Mouse (Mus musculus) limb, embryonic 12.5 days (tissue): ENCODE data around the gene Lrp10. TPM values are rescaled to one million over a fixed set of nuclear protein-coding genes. Genes with fewer than 3 reads are reported as not detected.
A peak's percentile ranks its signal among the peaks of the same experiment; 100 is the strongest.

ENCODE experiments used
- ATAC-seq: fragments of 200-750 bp; cut with Nextera tagmentation; 2 replicates; pipeline ENCODE4 v1.8.0; 2017; ENCODE audit warnings: low read depth, moderate TSS enrichment; ENCODE audit not compliant: insufficient number of reproducible peaks, insufficient read depth, low FRiP score, low TSS enrichment
- H3K27ac ChIP-seq: fragments of 300-500 bp; sonication (generic); 2 replicates; pipeline ENCODE4 v1.5.1; 2016; ENCODE audit warnings: mild to moderate bottlenecking, moderate library complexity
- H3K27me3 ChIP-seq: fragments of 300-500 bp; sonication (generic); 2 replicates; pipeline ENCODE4 v1.6.1; 2016; ENCODE audit warnings: mild to moderate bottlenecking, moderate library complexity
- H3K36me3 ChIP-seq: fragments of 300-500 bp; sonication (generic); 2 replicates; pipeline ENCODE4 v1.6.1; 2016; ENCODE audit warnings: mild to moderate bottlenecking, moderate library complexity
- H3K4me1 ChIP-seq: fragments of 300-500 bp; sonication (generic); replicated peaks from 2 replicates; pipeline ENCODE4 v1.6.1; 2016
- H3K4me2 ChIP-seq: fragments of 300-500 bp; sonication (generic); 2 replicates; pipeline ENCODE4 v1.6.1; 2016; ENCODE audit warnings: mild to moderate bottlenecking, moderate library complexity
- H3K4me3 ChIP-seq: fragments of 300-500 bp; sonication (generic); replicated peaks from 2 replicates; pipeline ENCODE4 v1.5.1; 2016; ENCODE audit warnings: mild to moderate bottlenecking
- H3K9ac ChIP-seq: fragments of 300-500 bp; sonication (generic); replicated peaks from 2 replicates; pipeline ENCODE4 v1.6.1; 2016; ENCODE audit warnings: mild to moderate bottlenecking, moderate library complexity
- H3K9me3 ChIP-seq: fragments of 300-500 bp; sonication (generic); 2 replicates; pipeline ENCODE4 v1.6.1; 2016; ENCODE audit warnings: mild to moderate bottlenecking, moderate library complexity
- WGBS: fragments of 180-500 bp; shearing (Covaris S2); methylation state at CpG from one replicate; pipeline ENCODE4 v1.1.7; 2016; 5-methylcytosine and 5-hydroxymethylcytosine counted together
- polyA plus RNA-seq: library from polyadenylated mRNA; unstranded; fragments of >200 nt; fragmentation: Nextera tagmentation; extraction: Ambion mirVana; gene quantifications from 2 replicates; pipeline ENCODE4 v1.2.1, GENCODE M21; 2016

Gene Lrp10
- polyA plus RNA-seq, 1 experiment from 2014 or later, result 28.7 TPM

DNA sequence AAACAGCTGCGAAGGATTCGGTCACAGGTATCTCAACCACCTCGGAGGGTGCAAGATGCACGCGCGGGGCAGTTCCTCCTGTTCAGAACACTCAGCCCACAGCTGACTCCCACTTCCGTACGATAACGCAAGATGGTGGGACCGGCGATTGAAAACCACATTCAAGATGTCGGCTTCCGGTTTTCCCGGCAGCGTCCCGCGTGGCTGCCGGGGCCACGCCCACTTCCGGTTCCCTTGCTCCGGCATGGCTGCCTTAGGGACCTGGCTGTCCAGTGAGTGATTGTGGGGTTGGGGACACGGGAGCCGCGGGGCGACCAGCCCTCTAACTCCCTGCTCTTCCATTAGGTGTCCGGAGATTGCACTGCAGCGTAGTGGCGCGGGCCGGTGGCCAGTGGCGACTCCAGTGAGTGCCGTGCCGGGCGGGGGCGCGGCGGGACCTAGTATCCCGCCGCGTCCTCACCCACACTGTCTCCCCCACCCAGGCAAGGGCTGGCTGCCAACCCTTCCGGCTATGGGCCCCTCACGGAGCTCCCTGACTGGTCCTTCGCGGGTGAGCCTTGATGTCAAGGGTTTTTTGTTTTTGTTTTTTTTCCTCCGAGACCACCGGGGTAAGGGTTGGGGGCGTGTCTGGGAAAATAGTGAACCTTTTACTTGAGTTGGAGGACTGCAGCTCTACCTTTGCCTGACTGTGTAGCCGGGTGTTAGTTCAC, 37.1 kb upstream of the Lrp10 start, which contains the start of gene Mrpl52:
Gene Mrpl52 (plus strand): TSS at position 221 of the 710 bp plus-strand sequence.
- Histone ChIP-seq H3K9ac (peak within 1 kb of the TSS; percentile 81), H3K4me1 (peaks cover 19% of the 10 kb centered on the region), H3K36me3 (peaks cover 18% of the 10 kb centered on the region), H3K4me3 (peak within 1 kb of the TSS; percentile 86), H3K4me2 (peak within 1 kb of the TSS; percentile 66), H3K9me3 (0 out of 2 replicates have a peak, but pooled peaks cover 4% of the 10 kb centered on the region), H3K27me3 (no peaks in the 10 kb centered on the region), H3K27ac (peak within 1 kb of the TSS; percentile 91)
- ATAC-seq, result peak; percentile 81
- under 1% methylated on average over 48 of the region's 48 CpGs for WGBS

DNA sequence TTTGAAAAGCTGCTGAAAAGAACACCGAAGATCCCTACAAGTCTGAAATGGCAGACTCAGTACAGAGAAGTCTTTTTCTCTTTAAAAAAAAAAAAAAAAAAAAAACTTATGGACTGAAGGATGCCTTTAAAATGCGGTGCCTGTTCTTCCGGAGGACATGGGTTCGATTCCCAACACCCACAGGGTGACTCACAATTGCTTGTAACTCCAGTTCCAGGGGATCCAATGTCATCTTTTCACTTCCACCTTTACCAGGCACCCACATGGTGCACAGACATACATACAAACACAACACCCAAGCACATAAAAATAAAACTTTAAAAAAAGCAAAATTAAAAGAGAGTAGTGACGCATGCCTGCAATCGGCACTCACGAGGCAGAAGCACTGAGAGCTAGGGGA, 36.2 kb upstream of the Lrp10 start:
- Histone ChIP-seq H3K4me3 (peak overlapping the region; percentile 86; the same call in 1 of the 2 replicates), H3K4me2 (peak overlapping the region; percentile 66), H3K27ac (no peak overlapping the region), H3K9ac (no peak overlapping the region), H3K9me3 (0 out of 2 replicates have a peak, but pooled peaks cover 4% of the 10 kb centered on the region), H3K27me3 (no peaks in the 10 kb centered on the region), H3K36me3 (peaks cover 18% of the 10 kb centered on the region), H3K4me1 (peaks cover 20% of the 10 kb centered on the region)
- WGBS, result 93% methylated on average over 7 of the region's 7 CpGs
- no peak for ATAC-seq

- Histone ChIP-seq H3K4me3 (no peak overlapping the region), H3K27me3 (no peaks in the 10 kb centered on the region), H3K36me3 (peaks cover 18% of the 10 kb centered on the region), H3K9ac (no peak overlapping the region), H3K9me3 (0 out of 2 replicates have a peak, but pooled peaks cover 2% of the 10 kb centered on the region), H3K27ac (no peak overlapping the region), H3K4me1 (peaks cover 27% of the 10 kb centered on the region), H3K4me2 (no peak overlapping the region)
- 96% methylated on average over 5 of the region's 5 CpGs for WGBS
- ATAC-seq, result no peak
Measured at GRCm38 (mm10) chr14:54428421-54428820, 35.5 kb upstream of the Lrp10 start.

DNA sequence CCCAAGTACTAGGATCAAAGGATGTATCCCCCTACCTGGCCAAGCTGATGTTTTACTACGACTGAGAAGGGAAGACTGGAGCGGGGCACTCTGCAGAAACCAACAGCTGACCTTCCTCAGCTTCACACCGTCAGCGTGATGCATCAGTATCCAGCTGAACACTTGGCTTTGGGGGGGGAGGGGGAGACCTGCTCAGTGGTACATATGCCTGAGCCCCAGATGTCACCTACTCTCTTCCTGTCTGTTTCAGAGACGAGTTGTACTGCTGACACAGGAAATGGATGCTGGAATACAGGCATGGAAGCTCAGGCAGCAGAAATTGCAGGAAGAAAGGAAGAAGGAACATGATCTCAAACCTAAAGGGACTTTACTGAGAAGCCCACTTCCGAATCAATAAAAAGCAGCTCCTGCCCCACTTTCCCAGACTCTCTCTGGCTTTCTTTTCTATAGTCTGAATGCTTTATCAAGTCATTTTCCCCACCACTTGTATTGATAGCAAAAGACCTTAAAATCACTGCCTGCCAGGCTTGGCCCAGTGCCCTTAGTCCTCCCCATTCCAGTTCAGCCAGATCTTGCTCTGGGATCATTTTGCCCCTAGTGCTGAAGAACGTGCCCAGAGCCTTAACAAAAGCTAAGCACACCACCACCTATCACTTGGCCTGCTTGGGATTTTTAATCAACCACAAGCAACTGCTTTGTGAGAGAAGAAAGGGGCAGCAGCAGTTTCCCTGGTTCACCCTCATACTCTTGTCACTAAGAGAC, 34.4 kb upstream of the Lrp10 start:
- Histone ChIP-seq H3K9me3 (no peaks in the 10 kb centered on the region), H3K36me3 (peaks cover 20% of the 10 kb centered on the region), H3K4me2 (peak overlapping the region; percentile 95; the same call in 1 of the 2 replicates), H3K9ac (peak overlapping the region; percentile 99; the same call in 1 of the 2 replicates), H3K4me3 (no peak overlapping the region), H3K27ac (no peak overlapping the region), H3K27me3 (no peaks in the 10 kb centered on the region), H3K4me1 (peaks cover 38% of the 10 kb centered on the region)
- ATAC-seq, result no peak
- 57% methylated on average over 7 of the region's 7 CpGs for WGBS

DNA sequence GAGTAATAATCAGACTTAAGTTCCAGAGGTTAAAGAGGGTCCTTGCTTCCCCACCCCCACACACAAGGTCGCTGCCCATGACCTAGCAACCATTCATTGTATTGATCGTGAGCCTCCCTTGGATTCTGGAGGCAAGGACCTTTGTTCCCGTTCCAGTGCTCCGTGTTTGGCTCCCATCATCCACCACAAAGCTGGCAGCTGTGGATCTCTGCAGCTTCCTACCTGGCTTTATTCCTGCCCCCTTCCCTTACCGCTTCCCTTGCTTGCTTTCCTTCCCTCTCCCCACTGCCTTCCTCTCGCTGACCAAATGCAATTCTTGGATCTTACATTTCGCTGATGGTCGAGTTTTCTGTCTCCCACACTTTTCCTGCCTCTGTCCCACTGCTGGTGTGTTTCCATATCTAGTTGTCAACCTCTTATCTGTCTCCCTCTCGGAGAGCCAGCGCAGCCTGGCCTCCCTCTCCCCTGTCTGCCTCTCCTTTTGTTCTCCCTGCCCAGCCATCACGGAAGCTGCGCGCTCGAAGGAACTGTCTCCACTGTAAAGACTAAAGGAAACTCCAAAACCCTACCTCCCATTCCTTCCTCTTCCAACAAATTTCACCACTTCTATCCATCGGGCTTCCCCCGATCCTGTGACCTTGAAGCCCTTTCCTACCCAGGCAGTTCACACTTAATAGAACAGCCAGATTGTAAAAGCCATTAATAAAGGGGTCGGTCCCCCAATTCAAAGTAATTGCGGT, 33.4 kb upstream of the Lrp10 start:
- H3K4me2 ChIP-seq, result peak overlapping the region; percentile 95
- peak overlapping the region; percentile 88 for H3K4me3 ChIP-seq
- H3K4me1 ChIP-seq, result peaks cover 46% of the 10 kb centered on the region
- 6% methylated on average over 18 of the region's 18 CpGs for WGBS
- no peak for ATAC-seq
- H3K27ac ChIP-seq, result peak overlapping the region; percentile 98
- peaks cover 29% of the 10 kb centered on the region for H3K36me3 ChIP-seq
- no peaks in the 10 kb centered on the region for H3K9me3 ChIP-seq
- no peaks in the 10 kb centered on the region for H3K27me3 ChIP-seq
- peak overlapping the region; percentile 99 for H3K9ac ChIP-seq

- under 1% methylated on average over 49 of the region's 49 CpGs for WGBS
- Histone ChIP-seq H3K27me3 (no peaks in the 10 kb centered on the region), H3K27ac (peak within 1 kb of the TSS; percentile 98), H3K4me1 (peaks cover 42% of the 10 kb centered on the region), H3K36me3 (peaks cover 39% of the 10 kb centered on the region), H3K4me3 (peak within 1 kb of the TSS; percentile 88), H3K4me2 (peak within 1 kb of the TSS; percentile 95), H3K9ac (peak within 1 kb of the TSS; percentile 99), H3K9me3 (no peaks in the 10 kb centered on the region)
- peak; percentile 27; the same call in 1 of the 2 replicates for ATAC-seq
Measured at GRCm38 (mm10) chr14:54431334-54432077, 32.4 kb upstream of the Lrp10 start, which contains the start of gene Mmp14. Gene Mmp14 (plus strand): TSS chr14:54431612.

- 2% methylated on average over 54 of the region's 54 CpGs for WGBS
- Histone ChIP-seq H3K4me1 (peaks cover 42% of the 10 kb centered on the region), H3K4me3 (peak overlapping the region; percentile 88), H3K9me3 (no peaks in the 10 kb centered on the region), H3K36me3 (peaks cover 46% of the 10 kb centered on the region), H3K27me3 (no peaks in the 10 kb centered on the region), H3K27ac (peak overlapping the region; percentile 98), H3K4me2 (peak overlapping the region; percentile 95), H3K9ac (peak overlapping the region; percentile 99)
- peak; percentile 28; the same call in 1 of the 2 replicates for ATAC-seq
Measured at GRCm38 (mm10) chr14:54432078-54432836, 31.7 kb upstream of the Lrp10 start.

DNA sequence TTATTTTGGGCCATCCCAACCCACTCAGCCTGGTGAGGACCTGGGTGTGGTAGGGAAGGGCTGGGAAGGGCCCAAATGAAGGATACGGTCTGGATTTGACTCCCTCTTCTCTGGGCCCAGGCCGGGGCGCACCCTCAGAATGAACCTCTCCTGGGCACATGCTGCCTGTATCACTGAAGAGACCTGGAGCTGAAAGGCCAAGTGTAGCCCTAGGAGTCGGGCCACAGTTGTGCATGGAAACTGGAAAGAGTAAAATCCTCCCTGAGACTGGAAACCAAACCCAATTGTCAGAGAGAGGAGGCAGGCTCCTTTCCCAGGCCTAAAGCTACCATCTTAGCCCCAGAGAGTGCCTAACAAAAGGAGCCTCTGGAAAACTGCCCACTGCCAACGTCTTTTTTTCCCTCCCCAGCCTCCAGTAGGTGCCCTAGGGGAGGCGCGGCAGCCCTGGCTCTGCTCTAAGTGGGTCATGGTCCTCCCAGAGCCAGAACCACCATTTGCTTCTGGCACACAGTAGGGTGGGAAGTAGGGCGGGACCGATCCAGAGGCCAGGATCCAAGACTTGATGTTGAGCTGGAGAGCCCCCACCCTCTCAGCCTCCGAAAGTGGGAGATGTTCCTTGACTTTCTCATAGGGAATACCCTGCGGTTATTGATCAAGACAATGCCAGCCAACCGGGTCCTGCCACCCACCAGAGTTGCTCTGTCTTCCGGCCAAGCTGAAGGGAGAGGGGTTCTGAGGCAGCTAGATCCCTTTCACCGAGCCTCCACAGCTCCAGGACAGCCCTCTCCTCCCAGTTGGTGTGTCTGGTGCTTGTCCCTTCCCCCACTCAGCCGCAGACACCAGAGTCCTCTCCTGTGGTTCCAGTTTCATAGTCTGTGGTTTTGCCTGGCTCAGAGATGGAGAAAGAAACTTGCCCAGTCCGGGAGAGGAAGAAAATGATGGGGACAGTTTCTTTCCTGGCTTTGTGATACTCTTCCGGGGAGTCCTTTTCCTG, 30.8 kb upstream of the Lrp10 start:
- Histone ChIP-seq H3K4me1 (peaks cover 42% of the 10 kb centered on the region), H3K9me3 (no peaks in the 10 kb centered on the region), H3K27me3 (no peaks in the 10 kb centered on the region), H3K4me3 (peak overlapping the region; percentile 88), H3K27ac (peak overlapping the region; percentile 98), H3K4me2 (peak overlapping the region; percentile 95), H3K9ac (peak overlapping the region; percentile 99), H3K36me3 (peaks cover 55% of the 10 kb centered on the region)
- peak; percentile 14; the same call in 1 of the 2 replicates for ATAC-seq
- 34% methylated on average over 17 of the region's 17 CpGs for WGBS

- H3K27ac ChIP-seq, result peak overlapping the region; percentile 98; the same call in 1 of the 2 replicates
- H3K9ac ChIP-seq, result peak overlapping the region; percentile 99
- H3K36me3 ChIP-seq, result peaks cover 56% of the 10 kb centered on the region
- H3K4me1 ChIP-seq, result peaks cover 42% of the 10 kb centered on the region
- H3K9me3 ChIP-seq, result no peaks in the 10 kb centered on the region
- no peak for ATAC-seq
- WGBS, result 58% methylated on average over 12 of the region's 12 CpGs
- H3K4me2 ChIP-seq, result peak overlapping the region; percentile 95
- peak overlapping the region; percentile 88 for H3K4me3 ChIP-seq
- no peaks in the 10 kb centered on the region for H3K27me3 ChIP-seq
Measured at GRCm38 (mm10) chr14:54433941-54434531, 29.9 kb upstream of the Lrp10 start.
